Mouse (Mus musculus) bone marrow, adult 2 months (tissue): ENCODE results near the gene Ephb2.

ENCODE experiments used
- CTCF ChIP-seq: fragments of 200-500 bp; IDR thresholded peaks from 2 replicates; pipeline ENCODE4 v1.5.1; 2011; ENCODE audit warnings: low read length, control low read depth; ENCODE audit not compliant: control insufficient read depth, insufficient read depth
- POLR2A ChIP-seq: fragments of 200-500 bp; IDR thresholded peaks from 2 replicates; pipeline ENCODE4 v1.6.1; 2011; ENCODE audit warnings: low read depth, mild to moderate bottlenecking, control low read depth, low read length, borderline replicate concordance; ENCODE audit not compliant: control insufficient read depth

- TF ChIP-seq POLR2A: no peak
- no peak for TF ChIP-seq CTCF
Observed at GRCm38 (mm10) chr4:136684485-136684884, 151.3 kb downstream of the Ephb2 start.
